Mouse (Mus musculus) liver, embryonic 13.5 days (tissue): ENCODE data around the gene Dclk1. TPM values are rescaled to one million over a fixed set of nuclear protein-coding genes. Genes with fewer than 3 reads are reported as not detected.

Source experiments
- ATAC-seq: fragments of 200-750 bp; cut with Nextera tagmentation; 2 replicates; pipeline ENCODE4 v1.8.0; 2017; ENCODE audit warnings: low read depth, mild to moderate bottlenecking, moderate number of reproducible peaks, moderate library complexity
- DNase-seq: peaks from one replicate; pipeline ENCODE4 v3.0.0; 2022
- H3K27ac ChIP-seq: fragments of 300-500 bp; sonication (generic); 2 replicates; pipeline ENCODE4 v1.5.1; 2015; ENCODE audit warnings: moderate library complexity, mild to moderate bottlenecking, inconsistent platforms
- H3K27me3 ChIP-seq: fragments of 300-500 bp; sonication (generic); 2 replicates; pipeline ENCODE4 v1.6.1; 2015; ENCODE audit warnings: mild to moderate bottlenecking, inconsistent platforms
- H3K36me3 ChIP-seq: fragments of 300-500 bp; sonication (generic); 2 replicates; pipeline ENCODE4 v1.6.1; 2015; ENCODE audit warnings: mild to moderate bottlenecking, inconsistent platforms
- H3K4me1 ChIP-seq: fragments of 300-500 bp; sonication (generic); replicated peaks from 2 replicates; pipeline ENCODE4 v1.6.1; 2015; ENCODE audit warnings: inconsistent platforms
- H3K4me2 ChIP-seq: fragments of 300-500 bp; sonication (generic); 2 replicates; pipeline ENCODE4 v1.6.1; 2015; ENCODE audit warnings: inconsistent platforms, mild to moderate bottlenecking, moderate library complexity
- H3K4me3 ChIP-seq: fragments of 300-500 bp; sonication (generic); replicated peaks from 2 replicates; pipeline ENCODE4 v1.5.1; 2015; ENCODE audit warnings: mild to moderate bottlenecking, inconsistent platforms
- H3K9ac ChIP-seq: fragments of 300-500 bp; sonication (generic); 2 replicates; pipeline ENCODE4 v1.6.1; 2015; ENCODE audit warnings: mild to moderate bottlenecking, inconsistent platforms
- H3K9me3 ChIP-seq: fragments of 300-500 bp; sonication (generic); replicated peaks from 2 replicates; pipeline ENCODE4 v1.6.1; 2016; ENCODE audit warnings: inconsistent platforms
- WGBS: fragments of 180-500 bp; shearing (Covaris S2); methylation state at CpG from one replicate; pipeline ENCODE4 v1.1.7; 2015; ENCODE audit not compliant: insufficient replicate concordance; 5-methylcytosine and 5-hydroxymethylcytosine counted together
- polyA plus RNA-seq: library from polyadenylated mRNA; unstranded; fragments of >200 nt; fragmentation: Nextera tagmentation; extraction: Ambion mirVana; gene quantifications from 2 replicates; pipeline ENCODE4 v1.2.1, GENCODE M21; 2015

Dclk1 gene
- polyA plus RNA-seq, 1 experiment from 2014 or later: 1.1 TPM

- no peaks in the 10 kb centered on the region for H3K36me3 ChIP-seq
- 63% methylated on average over 11 of the region's 11 CpGs for WGBS
- H3K4me1 ChIP-seq: no peaks in the 10 kb centered on the region
- no peaks in the 10 kb centered on the region for H3K27me3 ChIP-seq
- no peak overlapping the region for H3K4me3 ChIP-seq
- no peak overlapping the region for H3K27ac ChIP-seq
- no peak overlapping the region for H3K9ac ChIP-seq
- ATAC-seq: no peak
- no peak overlapping the region for H3K4me2 ChIP-seq
- DNase-seq: no peak
- H3K9me3 ChIP-seq: no peaks in the 10 kb centered on the region
Observed at GRCm38 (mm10) chr3:55571552-55572296, 329.6 kb downstream of the Dclk1 start.

DNA sequence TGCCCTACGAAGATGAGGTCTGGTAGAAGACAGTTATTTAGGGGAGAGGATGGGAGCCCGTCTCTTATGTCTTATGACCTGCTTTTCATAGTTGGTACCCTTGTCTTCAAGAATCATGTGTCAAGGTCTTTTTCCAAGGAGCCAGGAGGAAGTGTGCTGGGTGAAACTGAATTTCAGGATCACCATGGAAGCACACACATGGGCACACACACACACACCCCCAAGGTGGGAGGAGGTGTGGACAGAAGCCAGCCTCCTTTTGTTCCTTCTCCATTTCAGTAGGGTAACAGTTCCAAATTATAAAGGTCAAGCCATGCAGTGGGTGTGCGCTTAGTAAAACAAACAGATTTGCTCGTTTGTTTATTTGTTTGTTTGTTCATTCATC lies 330.1 kb downstream of the Dclk1 start:
- no peak overlapping the region for H3K4me3 ChIP-seq
- H3K9ac ChIP-seq: no peak overlapping the region
- no peaks in the 10 kb centered on the region for H3K9me3 ChIP-seq
- H3K36me3 ChIP-seq: no peaks in the 10 kb centered on the region
- no peaks in the 10 kb centered on the region for H3K4me1 ChIP-seq
- DNase-seq (no peak), ATAC-seq (no peak)
- H3K4me2 ChIP-seq: no peak overlapping the region
- H3K27me3 ChIP-seq: no peaks in the 10 kb centered on the region
- WGBS: 69% methylated on average over 4 of the region's 4 CpGs
- no peak overlapping the region for H3K27ac ChIP-seq

DNA sequence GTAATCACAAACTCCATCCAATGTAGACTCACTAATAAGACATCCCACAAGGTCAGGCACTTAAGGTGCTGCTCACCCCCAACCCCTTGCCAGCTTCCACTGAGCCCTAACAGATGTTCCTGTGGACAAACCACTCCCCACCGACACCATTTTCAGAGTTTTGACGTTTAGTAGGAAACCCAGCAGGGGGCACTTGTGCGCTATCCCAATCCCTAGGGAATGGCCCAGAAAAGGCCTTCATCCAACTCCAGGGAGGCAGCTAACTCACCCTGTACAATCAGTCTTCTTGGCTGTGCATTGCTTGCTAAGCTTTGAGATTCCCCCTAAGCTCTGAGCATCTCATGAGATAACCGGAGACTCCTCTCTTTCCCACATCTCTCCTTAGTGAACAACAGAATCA lies 331.8 kb downstream of the Dclk1 start:
- Histone ChIP-seq H3K27ac (no peak overlapping the region), H3K9me3 (no peaks in the 10 kb centered on the region), H3K4me1 (no peaks in the 10 kb centered on the region), H3K4me3 (no peak overlapping the region), H3K4me2 (no peak overlapping the region), H3K36me3 (no peaks in the 10 kb centered on the region), H3K27me3 (no peaks in the 10 kb centered on the region), H3K9ac (no peak overlapping the region)
- DNase-seq (no peak), ATAC-seq (no peak)
- 46% methylated on average over 4 of the region's 4 CpGs for WGBS

DNA sequence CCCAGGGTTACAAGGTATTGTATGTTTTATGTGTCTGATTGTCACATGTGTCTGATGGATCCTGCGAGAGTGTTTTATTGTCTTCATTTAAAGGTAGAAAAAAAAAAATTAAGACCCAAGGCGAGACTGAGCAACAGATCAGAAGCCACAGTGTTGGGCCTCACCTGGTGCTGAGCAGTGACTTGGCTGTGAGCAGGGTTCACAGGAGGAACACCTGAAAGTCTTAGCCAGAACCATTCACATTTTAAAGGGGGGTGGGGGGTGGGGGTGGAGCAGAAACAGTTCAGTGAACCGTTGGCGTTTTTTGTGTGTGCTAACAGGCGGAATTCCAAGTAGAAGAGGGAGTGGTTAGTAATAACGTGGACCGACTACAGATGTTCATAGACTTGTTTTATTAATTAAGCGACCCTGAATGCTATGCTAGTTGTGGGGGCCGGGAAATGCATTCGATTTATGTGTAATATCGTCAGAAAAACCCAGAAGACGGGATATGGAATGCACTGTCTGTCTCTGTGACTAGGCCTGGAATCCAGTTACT lies 345.3 kb downstream of the Dclk1 start:
- H3K4me3 ChIP-seq: no peak overlapping the region
- no peak overlapping the region for H3K27ac ChIP-seq
- no peak overlapping the region for H3K4me2 ChIP-seq
- no peaks in the 10 kb centered on the region for H3K4me1 ChIP-seq
- no peak overlapping the region for H3K9ac ChIP-seq
- no peak for DNase-seq
- H3K27me3 ChIP-seq: no peaks in the 10 kb centered on the region
- WGBS: 62% methylated on average over 12 of the region's 12 CpGs
- no peak for ATAC-seq
- no peaks in the 10 kb centered on the region for H3K36me3 ChIP-seq
- no peaks in the 10 kb centered on the region for H3K9me3 ChIP-seq

DNA sequence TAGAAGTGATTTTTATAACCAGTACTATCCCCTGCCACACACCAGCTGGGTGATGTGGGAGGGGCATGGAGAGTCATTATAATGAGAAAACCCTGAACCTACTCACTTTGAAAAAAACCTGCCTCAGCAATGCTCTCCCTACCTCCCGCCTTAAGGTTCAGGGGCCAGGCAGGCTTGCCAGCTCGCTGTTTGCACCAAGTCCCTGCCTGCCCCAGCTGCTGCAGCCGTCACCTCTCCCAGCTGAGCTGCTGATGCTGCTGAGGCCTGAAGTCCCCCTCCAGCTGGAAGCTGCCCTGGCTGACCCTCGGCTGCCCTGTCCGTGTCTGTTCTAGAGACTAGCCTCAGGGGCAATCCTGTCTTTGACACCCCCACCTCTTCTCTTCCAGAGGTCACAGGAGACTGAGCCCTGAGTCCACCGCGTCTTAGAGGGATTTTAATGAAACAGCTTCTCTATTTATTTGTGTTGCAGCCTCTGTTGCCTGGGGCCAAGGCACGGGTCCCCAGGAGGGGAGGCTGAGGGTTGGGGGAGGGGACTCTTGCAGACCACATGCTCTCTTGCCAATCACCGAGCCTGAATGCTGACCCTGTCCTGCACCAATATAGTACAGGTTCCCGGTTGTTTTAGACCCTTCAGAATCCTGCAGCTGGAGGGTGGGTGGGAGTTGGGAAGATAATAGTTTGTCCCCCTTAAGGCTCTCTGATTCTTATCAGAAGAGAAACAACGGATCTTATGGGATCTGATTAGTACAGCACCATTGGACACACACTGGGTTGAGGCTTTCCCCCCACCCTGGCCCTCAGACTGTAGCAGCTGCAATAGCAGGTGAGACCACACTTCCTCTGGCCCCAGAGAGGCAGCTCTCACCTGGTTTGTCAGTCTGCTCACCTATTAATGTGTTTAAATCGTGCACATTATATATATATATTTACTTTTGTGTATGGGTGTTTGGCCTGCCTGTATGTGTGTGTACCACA lies 346.1 kb downstream of the Dclk1 start:
- Histone ChIP-seq H3K9ac (no peak overlapping the region), H3K4me2 (no peak overlapping the region), H3K27me3 (no peaks in the 10 kb centered on the region), H3K4me1 (no peaks in the 10 kb centered on the region), H3K27ac (no peak overlapping the region), H3K36me3 (no peaks in the 10 kb centered on the region), H3K4me3 (no peak overlapping the region), H3K9me3 (no peaks in the 10 kb centered on the region)
- DNase-seq: no peak
- 34% methylated on average over 12 of the region's 12 CpGs for WGBS
- no peak for ATAC-seq

Other genes with a start within 250 kb of the Dclk1 start
- gene Ccna1, start 186.9 kb upstream of the Dclk1 start, polyA plus RNA-seq: 0.20 and 0.34 TPM in 2 replicates
- gene Spg20, start 130.3 kb upstream of the Dclk1 start, polyA plus RNA-seq: 9.8 and 11.9 TPM in 2 replicates
- gene Ccdc169, start 105.0 kb upstream of the Dclk1 start, polyA plus RNA-seq: not detected in 2 replicates
- gene Sohlh2, start 60.3 kb upstream of the Dclk1 start, polyA plus RNA-seq: not detected in 2 replicates
- not detected in 2 replicates for gene Gm21954, start 229.8 kb downstream of the Dclk1 start, polyA plus RNA-seq